Mouse (Mus musculus) ES-E14 (cell line): ENCODE measurements at regions not wholly inside any gene's neighbourhood (a gene's known extent, or its start where the extent isn't known, plus 50 kb on each side); places are given as distances from the start of the nearest gene placed in this dataset.

Source experiments
- DNase-seq: peaks from one replicate; pipeline ENCODE4 v3.0.0-alpha.2; 2013; ENCODE audit warnings: low read depth, low spot score
- H3K27ac ChIP-seq: 2 replicates; pipeline ENCODE4 v1.5.1; 2012; ENCODE audit warnings: low read depth, mild to moderate bottlenecking, low read length, moderate library complexity, mixed read lengths; ENCODE audit not compliant: poor library complexity, insufficient read depth, severe bottlenecking
- H3K36me3 ChIP-seq: 2 replicates; pipeline ENCODE4 v1.6.1; 2012; ENCODE audit warnings: mild to moderate bottlenecking, low read length, moderate library complexity, mixed read lengths; ENCODE audit not compliant: control insufficient read depth, poor library complexity, insufficient read depth, severe bottlenecking
- H3K4me1 ChIP-seq, 2 experiments: fragments of 150-350 bp in 1 of 2; sonication (generic) in 1 of 2; 2 replicates each; pipeline ENCODE4 v1.6.1; 2012; ENCODE audit warnings: low read length in 2 of 2, mild to moderate bottlenecking in 1 of 2, mixed read lengths in 1 of 2; ENCODE audit not compliant: control insufficient read depth in 2 of 2, insufficient read depth in 2 of 2, poor library complexity in 1 of 2
- H3K4me3 ChIP-seq, 2 experiments: fragments of 150-350 bp in 1 of 2; sonication (generic) in 1 of 2; 2 replicates each; pipeline ENCODE4 v1.5.1; 2012; ENCODE audit warnings: low read length in 2 of 2, low read depth in 1 of 2, mild to moderate bottlenecking in 1 of 2, mixed read lengths in 1 of 2; ENCODE audit not compliant: insufficient read depth in 1 of 2, poor library complexity in 1 of 2, severe bottlenecking in 1 of 2
- H3K9ac ChIP-seq: 2 replicates; pipeline ENCODE4 v1.6.1; 2012; ENCODE audit warnings: low read depth, mild to moderate bottlenecking, low read length, mixed read lengths; ENCODE audit not compliant: poor library complexity, insufficient read depth, severe bottlenecking
- H3K9me3 ChIP-seq: fragments of 150-350 bp; sonication (generic); 2 replicates; pipeline ENCODE4 v1.6.1; 2012; ENCODE audit warnings: low read depth, mild to moderate bottlenecking, low read length; ENCODE audit not compliant: control insufficient read depth, insufficient read depth
- CHD2 ChIP-seq: IDR thresholded peaks from 2 replicates; pipeline ENCODE4 v1.6.1; 2014; ENCODE audit warnings: mild to moderate bottlenecking, low read depth, low read length, inconsistent platforms
- HCFC1 ChIP-seq: IDR thresholded peaks from 2 replicates; pipeline ENCODE4 v1.6.1; 2012; ENCODE audit warnings: low read length, inconsistent platforms, borderline replicate concordance; ENCODE audit not compliant: insufficient read depth
- MAFK ChIP-seq: IDR thresholded peaks from 2 replicates; pipeline ENCODE4 v1.6.1; 2014; ENCODE audit warnings: mild to moderate bottlenecking, low read depth, low read length, inconsistent platforms; ENCODE audit not compliant: insufficient read depth
- ZC3H11A ChIP-seq: IDR thresholded peaks from 2 replicates; pipeline ENCODE4 v1.6.1; 2012; ENCODE audit warnings: low read depth, mild to moderate bottlenecking, inconsistent platforms, low read length, borderline replicate concordance
- ZNF384 ChIP-seq: IDR thresholded peaks from 2 replicates; pipeline ENCODE4 v1.6.1; 2012; ENCODE audit warnings: low read depth, low read length, inconsistent platforms
- in situ Hi-C, 2 experiments: fragments of 600-800 bp; cut with MboI; formaldehyde crosslinking; loops; one replicate each; pipeline ENCODE4 v1.15.1; 2025; ENCODE audit warnings: low sequenced_read_pairs in 2 of 2, inconsistent platforms in 1 of 2; ENCODE audit not compliant: unreplicated experiment in 2 of 2

- no peak for TF ChIP-seq CHD2
- no peak for TF ChIP-seq ZNF384
- no peak for TF ChIP-seq HCFC1
- no peak for TF ChIP-seq ZC3H11A
- no peak for TF ChIP-seq MAFK
- H3K9ac ChIP-seq: no peak overlapping the region
- in situ Hi-C loops: no loop called here
- no peaks in the 10 kb centered on the region for H3K36me3 ChIP-seq
- H3K4me1 ChIP-seq: no peaks in the 10 kb centered on the region
- H3K4me3 ChIP-seq: no peak overlapping the region
- DNase-seq: no peak
- no peaks in the 10 kb centered on the region for H3K9me3 ChIP-seq
- no peak overlapping the region for H3K27ac ChIP-seq
Measured at GRCm38 (mm10) chr11:44216346-44216745, 183.5 kb upstream of the Il12b start.

DNA sequence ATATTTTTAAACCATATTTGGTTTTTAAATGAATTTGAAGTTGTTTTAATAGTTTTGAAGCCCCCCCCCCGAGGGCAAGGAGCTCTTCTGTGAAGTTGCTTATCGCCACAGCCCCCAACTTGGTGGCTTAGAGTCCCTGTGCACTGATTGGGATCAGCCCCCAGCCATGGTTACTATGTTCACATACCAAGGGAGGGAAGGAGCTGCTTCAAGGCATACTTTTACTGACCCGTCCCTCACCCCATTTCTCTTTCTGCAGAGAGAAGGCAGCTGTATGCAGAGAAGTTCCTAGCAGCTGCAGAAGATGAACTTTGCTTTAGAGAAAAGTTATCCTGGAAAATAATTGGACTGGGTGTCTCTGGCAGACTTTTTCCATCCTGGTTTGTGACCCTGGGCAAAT is 179.9 kb upstream of the Il12b start:
- DNase-seq: no peak
- no peaks in the 10 kb centered on the region for H3K9me3 ChIP-seq
- H3K9ac ChIP-seq: no peak overlapping the region
- TF ChIP-seq MAFK (no peak), ZC3H11A (no peak), CHD2 (no peak), HCFC1 (no peak), ZNF384 (no peak)
- in situ Hi-C loops: no loop called here
- no peak overlapping the region for H3K4me3 ChIP-seq
- H3K36me3 ChIP-seq: no peaks in the 10 kb centered on the region
- H3K4me1 ChIP-seq: no peaks in the 10 kb centered on the region
- H3K27ac ChIP-seq: no peak overlapping the region

DNA sequence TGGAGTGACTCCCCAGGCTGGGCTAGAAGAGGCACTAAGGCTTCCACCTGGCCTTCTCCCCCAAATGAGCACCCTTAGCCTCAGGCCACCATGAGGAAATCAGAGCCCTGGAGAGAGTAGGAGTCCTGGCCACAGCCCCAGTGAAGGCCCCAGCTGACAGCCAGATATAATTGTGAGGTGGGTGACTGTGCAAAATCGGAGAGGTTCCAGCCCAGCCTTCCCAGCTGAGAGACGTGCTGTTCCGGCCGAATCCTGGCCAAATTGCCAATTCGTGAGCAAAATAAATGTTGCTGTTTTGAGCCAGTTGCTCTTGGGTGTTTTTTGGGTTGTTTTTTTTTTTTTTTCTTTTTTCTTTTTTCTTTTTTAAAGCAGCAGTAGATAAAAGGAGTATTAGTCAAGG is 169.9 kb upstream of the Il12b start:
- in situ Hi-C loops: no loop called here
- TF ChIP-seq CHD2 (no peak), ZNF384 (no peak), ZC3H11A (no peak), HCFC1 (no peak), MAFK (no peak)
- no peak overlapping the region for H3K27ac ChIP-seq
- no peak for DNase-seq
- H3K9me3 ChIP-seq: no peaks in the 10 kb centered on the region
- H3K36me3 ChIP-seq: no peaks in the 10 kb centered on the region
- H3K4me3 ChIP-seq: no peak overlapping the region
- H3K9ac ChIP-seq: no peak overlapping the region
- H3K4me1 ChIP-seq: no peaks in the 10 kb centered on the region

DNA sequence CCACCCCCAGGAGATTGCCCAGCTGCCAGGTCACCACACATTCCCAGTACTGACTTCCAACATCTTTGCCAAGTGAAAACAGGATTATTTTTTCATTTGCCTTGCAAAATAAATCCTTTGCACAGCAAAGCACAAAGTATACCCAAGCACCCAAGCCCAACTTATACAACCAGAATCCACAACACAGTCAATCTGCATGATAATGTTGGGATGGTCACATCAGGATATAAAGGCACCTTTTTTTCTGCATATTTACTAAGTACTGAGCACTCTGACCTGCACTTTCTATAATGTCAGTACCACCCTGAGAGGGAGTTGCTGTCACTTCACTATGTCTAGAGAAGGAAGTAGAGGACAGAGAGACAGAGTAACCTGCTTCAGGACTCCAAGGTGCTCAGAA is 164.4 kb upstream of the Il12b start:
- TF ChIP-seq MAFK (no peak), ZC3H11A (no peak), ZNF384 (no peak), CHD2 (no peak), HCFC1 (no peak)
- in situ Hi-C loops: no loop called here
- Histone ChIP-seq H3K36me3 (no peaks in the 10 kb centered on the region), H3K9ac (no peak overlapping the region), H3K4me3 (no peak overlapping the region), H3K27ac (no peak overlapping the region), H3K4me1 (peaks cover 0 to 4% of the 10 kb centered on the region in 2 experiments; a peak in 1 of 4 replicates), H3K9me3 (no peaks in the 10 kb centered on the region)
- DNase-seq: no peak

- H3K27ac ChIP-seq: no peak overlapping the region
- H3K4me1 ChIP-seq: peaks cover 0 to 4% of the 10 kb centered on the region in 2 experiments; a peak in 1 of 4 replicates
- in situ Hi-C loops: no loop called here
- no peaks in the 10 kb centered on the region for H3K9me3 ChIP-seq
- no peaks in the 10 kb centered on the region for H3K36me3 ChIP-seq
- H3K9ac ChIP-seq: no peak overlapping the region
- peak; percentile 28 for DNase-seq
- TF ChIP-seq ZNF384 (no peak), MAFK (no peak), HCFC1 (no peak), ZC3H11A (no peak), CHD2 (no peak)
- no peak overlapping the region for H3K4me3 ChIP-seq
Measured at GRCm38 (mm10) chr11:44238051-44238450, 161.8 kb upstream of the Il12b start.
